Mouse (Mus musculus): ENCODE data around the gene Ripor2. TPM values are rescaled to one million over a fixed set of nuclear protein-coding genes. Genes with fewer than 3 reads are reported as not detected.

Gene Ripor2
- polyA plus RNA-seq, 2 experiments, result 2.1 TPM

DNA sequence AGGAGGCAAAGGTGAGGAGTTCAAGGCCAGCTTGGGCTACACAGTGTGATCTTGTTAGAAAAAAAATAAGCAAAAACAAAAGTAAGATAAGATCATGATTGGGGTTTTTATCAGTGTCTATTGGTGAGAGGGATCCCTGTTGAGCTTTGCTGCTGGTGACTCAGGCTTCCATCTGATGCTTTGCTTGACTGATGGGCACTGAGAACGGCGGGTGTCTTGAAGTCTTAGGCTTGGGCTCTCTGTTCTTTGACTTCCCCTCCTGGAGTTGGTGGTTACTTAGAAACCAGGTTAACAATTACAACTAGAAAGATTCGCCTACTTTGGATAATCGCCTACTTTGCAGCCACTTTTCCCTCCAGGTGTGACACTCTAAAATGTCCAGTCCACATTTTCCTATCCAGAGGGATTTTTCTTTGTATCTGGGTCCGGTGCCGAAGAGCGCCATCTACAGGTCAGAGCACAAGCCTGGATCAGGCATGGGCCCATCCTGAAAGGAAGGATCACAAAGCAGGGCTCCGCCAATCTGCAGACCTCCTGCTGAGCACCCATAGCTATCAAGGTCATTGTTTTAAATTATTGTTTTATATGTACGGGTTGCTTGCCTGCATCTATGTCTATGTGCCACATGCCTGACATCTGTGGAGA, 34.1 kb downstream of the Ripor2 start:
- WGBS (ENCODE audit: insufficient replicate concordance), result 54% methylated on average over 9 of the region's 9 CpGs
- no peak for TF ChIP-seq EP300 (IDR thresholded peaks at IDR 0.05; ENCODE audit: low read depth)
- peak; percentile 77 for TF ChIP-seq CTCF (IDR thresholded peaks at IDR 0.05; ENCODE audit: low read depth)
- ATAC-seq (ENCODE audit: insufficient read depth) (no peak), DNase-seq (ENCODE audit: low read depth in 3 of 3, low spot score in 3 of 3) (no peak)
- Histone ChIP-seq H3K27me3 (ENCODE audit: control insufficient read depth, insufficient read depth, low read length) (no peaks in the 10 kb centered on the region), H3K4me3 (ENCODE audit: insufficient read depth in 1 of 2, low read depth in 2 of 2, low read length in 2 of 2) (no peak overlapping the region), H3K9me3 (ENCODE audit: control insufficient read depth, low read length) (no peaks in the 10 kb centered on the region), H3K36me3 (replicated peaks; ENCODE audit: control insufficient read depth, insufficient read depth, low read depth) (no peaks in the 10 kb centered on the region), H3K9ac (replicated peaks) (no peak overlapping the region), H3K4me1 (replicated peaks; ENCODE audit: control insufficient read depth in 2 of 2, insufficient read depth in 2 of 2, low read length in 1 of 2) (peaks cover 5 to 13% of the 10 kb centered on the region in 2 experiments), H3K27ac (no peak overlapping the region), H3K4me2 (ENCODE audit: low read depth) (no peak overlapping the region)

DNA sequence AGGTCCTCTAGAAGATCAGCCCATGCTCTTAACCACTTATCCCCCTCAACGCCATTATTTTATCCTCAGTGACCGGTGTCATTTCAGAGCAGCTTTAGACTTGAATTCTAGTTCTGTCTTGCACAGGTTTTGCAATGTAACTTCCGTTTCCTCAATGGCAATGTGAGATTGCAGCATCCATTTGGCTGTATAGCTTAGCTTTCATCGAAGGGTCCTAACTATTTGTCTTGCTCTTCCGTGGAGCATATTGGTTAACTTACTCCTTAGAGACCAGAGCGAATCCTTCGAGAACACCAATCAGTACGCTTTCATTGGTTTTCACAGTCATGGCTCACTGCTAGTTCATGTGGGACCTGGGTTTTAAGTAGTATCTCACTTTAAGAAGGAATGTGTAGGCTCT, 34.7 kb downstream of the Ripor2 start:
- H3K9me3 ChIP-seq (ENCODE audit: control insufficient read depth, low read length), result no peaks in the 10 kb centered on the region
- DNase-seq (ENCODE audit: low read depth in 3 of 3, low spot score in 3 of 3) (no peak), ATAC-seq (ENCODE audit: insufficient read depth) (no peak)
- 0 out of 2 replicates have a peak overlapping the region, but pooled peaks have one; percentile 8 for H3K4me2 ChIP-seq (ENCODE audit: low read depth)
- no peaks in the 10 kb centered on the region for H3K27me3 ChIP-seq (ENCODE audit: control insufficient read depth, insufficient read depth, low read length)
- TF ChIP-seq EP300 (IDR thresholded peaks at IDR 0.05; ENCODE audit: low read depth) (no peak), CTCF (IDR thresholded peaks at IDR 0.05; ENCODE audit: low read depth) (no peak)
- no peak overlapping the region for H3K4me3 ChIP-seq (ENCODE audit: insufficient read depth in 1 of 2, low read depth in 2 of 2, low read length in 2 of 2)
- 75% methylated on average over 8 of the region's 8 CpGs for WGBS (ENCODE audit: insufficient replicate concordance)
- no peak overlapping the region for H3K9ac ChIP-seq (replicated peaks)
- peaks cover 5 to 13% of the 10 kb centered on the region in 2 experiments for H3K4me1 ChIP-seq (replicated peaks; ENCODE audit: control insufficient read depth in 2 of 2, insufficient read depth in 2 of 2, low read length in 1 of 2)
- no peaks in the 10 kb centered on the region for H3K36me3 ChIP-seq (replicated peaks; ENCODE audit: control insufficient read depth, insufficient read depth, low read depth)
- H3K27ac ChIP-seq, result no peak overlapping the region

DNA sequence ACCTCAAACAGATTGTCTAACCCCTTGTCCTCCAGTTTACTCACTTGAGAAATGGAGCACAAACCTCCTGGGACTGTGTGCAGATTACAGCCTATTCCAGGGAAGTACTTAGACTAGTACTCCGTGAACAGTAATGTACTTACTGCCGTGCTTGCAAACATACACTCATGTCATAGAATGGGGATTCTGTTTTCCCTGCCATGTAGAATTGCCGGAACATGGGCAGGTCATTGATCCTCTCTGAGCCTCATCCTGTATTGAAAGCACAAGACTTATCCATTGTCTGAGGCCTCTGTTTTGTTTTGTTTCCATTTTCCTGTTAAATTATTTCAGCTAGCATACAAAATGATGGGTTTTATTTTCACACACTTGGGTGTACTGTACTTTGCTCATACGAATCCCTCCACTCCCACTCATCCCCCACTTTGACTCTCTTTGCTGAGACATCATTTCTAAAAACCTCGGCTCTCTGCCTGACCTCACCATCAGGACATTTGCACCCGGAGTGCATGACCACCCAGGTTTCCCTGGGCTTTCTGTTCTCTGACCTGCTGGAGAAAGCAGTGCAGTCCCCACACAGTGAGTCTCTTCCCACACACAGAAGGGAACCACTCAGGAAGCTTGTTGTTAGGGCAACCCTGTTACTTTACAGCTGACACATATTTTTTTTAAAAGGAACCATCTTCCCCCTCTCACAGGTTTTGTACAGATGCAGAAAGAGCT, 35.2 kb downstream of the Ripor2 start:
- DNase-seq (ENCODE audit: low read depth in 3 of 3, low spot score in 3 of 3) (no peak), ATAC-seq (ENCODE audit: insufficient read depth) (no peak)
- Histone ChIP-seq H3K4me2 (ENCODE audit: low read depth) (0 out of 2 replicates have a peak overlapping the region, but pooled peaks have one; percentile 8), H3K9me3 (ENCODE audit: control insufficient read depth, low read length) (no peaks in the 10 kb centered on the region), H3K4me3 (ENCODE audit: insufficient read depth in 1 of 2, low read depth in 2 of 2, low read length in 2 of 2) (no peak overlapping the region), H3K9ac (replicated peaks) (no peak overlapping the region), H3K4me1 (replicated peaks; ENCODE audit: control insufficient read depth in 2 of 2, insufficient read depth in 2 of 2, low read length in 1 of 2) (peaks cover 5 to 13% of the 10 kb centered on the region in 2 experiments), H3K27me3 (ENCODE audit: control insufficient read depth, insufficient read depth, low read length) (no peaks in the 10 kb centered on the region), H3K27ac (no peak overlapping the region), H3K36me3 (replicated peaks; ENCODE audit: control insufficient read depth, insufficient read depth, low read depth) (no peaks in the 10 kb centered on the region)
- TF ChIP-seq EP300 (IDR thresholded peaks at IDR 0.05; ENCODE audit: low read depth), result no peak
- TF ChIP-seq CTCF (IDR thresholded peaks at IDR 0.05; ENCODE audit: low read depth), result no peak
- 64% methylated on average over 6 of the region's 6 CpGs for WGBS (ENCODE audit: insufficient replicate concordance)

DNA sequence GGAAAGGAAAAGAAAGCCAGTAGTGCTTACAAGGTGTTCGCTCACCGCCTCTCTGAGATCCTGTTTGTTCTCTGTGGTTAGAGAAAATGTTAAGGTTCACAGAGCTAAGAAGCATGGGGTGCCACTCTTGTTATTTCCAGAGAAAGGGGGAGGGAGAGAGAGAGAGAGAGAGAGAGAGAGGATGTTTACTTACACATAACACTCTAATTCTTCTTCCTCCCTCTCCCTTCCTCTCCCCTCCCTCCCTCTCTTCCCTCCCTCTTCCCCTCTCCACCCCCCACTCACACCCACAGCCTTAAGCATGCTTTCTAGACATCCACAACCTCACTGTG, 35.8 kb downstream of the Ripor2 start:
- H3K36me3 ChIP-seq (replicated peaks; ENCODE audit: control insufficient read depth, insufficient read depth, low read depth), result no peaks in the 10 kb centered on the region
- DNase-seq (ENCODE audit: low read depth in 3 of 3, low spot score in 3 of 3), result no peak
- no peak overlapping the region for H3K4me3 ChIP-seq (ENCODE audit: insufficient read depth in 1 of 2, low read depth in 2 of 2, low read length in 2 of 2)
- H3K27ac ChIP-seq, result no peak overlapping the region
- no peaks in the 10 kb centered on the region for H3K27me3 ChIP-seq (ENCODE audit: control insufficient read depth, insufficient read depth, low read length)
- H3K4me1 ChIP-seq (replicated peaks; ENCODE audit: control insufficient read depth in 2 of 2, insufficient read depth in 2 of 2, low read length in 1 of 2), result peaks cover 5 to 11% of the 10 kb centered on the region in 2 experiments
- TF ChIP-seq CTCF (IDR thresholded peaks at IDR 0.05; ENCODE audit: low read depth) (no peak), EP300 (IDR thresholded peaks at IDR 0.05; ENCODE audit: low read depth) (no peak)
- WGBS (ENCODE audit: insufficient replicate concordance), result 48% methylated on average over 2 of the region's 2 CpGs
- H3K9ac ChIP-seq (replicated peaks), result no peak overlapping the region
- no peaks in the 10 kb centered on the region for H3K9me3 ChIP-seq (ENCODE audit: control insufficient read depth, low read length)
- H3K4me2 ChIP-seq (ENCODE audit: low read depth), result no peak overlapping the region
- ATAC-seq (ENCODE audit: insufficient read depth), result no peak

DNA sequence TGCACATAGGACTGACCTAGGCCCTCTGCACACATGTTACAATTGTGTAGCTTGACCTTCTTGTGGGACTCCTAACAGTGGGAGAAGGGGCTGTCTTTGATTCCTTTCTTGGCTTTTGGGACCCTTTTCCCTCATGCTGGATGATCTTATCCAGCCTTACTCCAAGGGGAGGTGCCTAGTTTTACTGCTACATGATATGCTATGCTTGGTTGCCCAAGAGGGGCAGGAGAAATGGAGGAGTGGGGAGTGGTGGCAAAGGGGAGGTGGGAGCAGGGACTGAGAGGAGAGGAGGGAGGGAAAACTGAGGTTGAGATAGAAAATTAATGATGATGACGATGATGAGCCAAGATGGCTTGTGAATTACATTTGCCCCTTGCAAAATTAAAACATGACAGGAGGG, 37.7 kb downstream of the Ripor2 start:
- Histone ChIP-seq H3K4me2 (ENCODE audit: low read depth) (no peak overlapping the region), H3K27ac (no peak overlapping the region), H3K36me3 (replicated peaks; ENCODE audit: control insufficient read depth, insufficient read depth, low read depth) (no peaks in the 10 kb centered on the region), H3K9me3 (ENCODE audit: control insufficient read depth, low read length) (no peaks in the 10 kb centered on the region), H3K4me3 (ENCODE audit: insufficient read depth in 1 of 2, low read depth in 2 of 2, low read length in 2 of 2) (no peak overlapping the region), H3K4me1 (replicated peaks; ENCODE audit: control insufficient read depth in 2 of 2, insufficient read depth in 2 of 2, low read length in 1 of 2) (peaks cover 0 to 4% of the 10 kb centered on the region in 2 experiments; a peak in 2 of 4 replicates), H3K27me3 (ENCODE audit: control insufficient read depth, insufficient read depth, low read length) (no peaks in the 10 kb centered on the region), H3K9ac (replicated peaks) (no peak overlapping the region)
- no peak for ATAC-seq (ENCODE audit: insufficient read depth)
- 56% methylated on average over 1 of the region's 1 CpGs for WGBS (ENCODE audit: insufficient replicate concordance)
- TF ChIP-seq EP300 (IDR thresholded peaks at IDR 0.05; ENCODE audit: low read depth) (no peak), CTCF (IDR thresholded peaks at IDR 0.05; ENCODE audit: low read depth) (no peak)
- no peak for DNase-seq (ENCODE audit: low read depth in 3 of 3, low spot score in 3 of 3)
